Mouse (Mus musculus) layer of hippocampus, adult 6 months (tissue): ENCODE measurements around the gene Chchd2. TPM values are rescaled to one million over a fixed set of nuclear protein-coding genes. Genes with fewer than 3 reads are reported as not detected.

Source experiments
- long read RNA-seq, 2 experiments: library from polyadenylated mRNA; unstranded; transcript quantifications; one replicate each; pipeline ENCODE4 v2.0.0; 2019 to 2020
- polyA plus RNA-seq: library from polyadenylated mRNA; unstranded; fragments of <200 nt; fragmentation: Nextera tagmentation; gene quantifications from 2 replicates; pipeline ENCODE4 v1.2.3, GENCODE M21; 2021

Gene Chchd2
- polyA plus RNA-seq: 2,015 and 2,200 TPM in 2 replicates
- long read RNA-seq, experiment 1, transcript Chchd2-201 (4 exons, 915 nt): major isoform, 1,696 of 1,736 reads
- long read RNA-seq, experiment 1, partial matches to known transcripts: 31 of 1,736 reads
- long read RNA-seq, experiment 1, other reads (novel, unspliced or antisense): 9 of 1,736 reads
- long read RNA-seq, experiment 2, transcript Chchd2-201 (4 exons, 915 nt): major isoform, 176 of 180 reads
- long read RNA-seq, experiment 2, partial matches to known transcripts: 1 of 180 reads
- long read RNA-seq, experiment 2, other reads (novel, unspliced or antisense): 3 of 180 reads

GRCm38 (mm10) chr5:129886911-129887636, at the start of gene Chchd2:
TSS of gene Chchd2 (minus strand) at chr5:129887470.

GRCm38 (mm10) chr5:129908242-129908965, 21.1 kb upstream of the Chchd2 start, which contains the start of gene Nupr1l:
TSS of gene Nupr1l (plus strand) at chr5:129908540.

DNA sequence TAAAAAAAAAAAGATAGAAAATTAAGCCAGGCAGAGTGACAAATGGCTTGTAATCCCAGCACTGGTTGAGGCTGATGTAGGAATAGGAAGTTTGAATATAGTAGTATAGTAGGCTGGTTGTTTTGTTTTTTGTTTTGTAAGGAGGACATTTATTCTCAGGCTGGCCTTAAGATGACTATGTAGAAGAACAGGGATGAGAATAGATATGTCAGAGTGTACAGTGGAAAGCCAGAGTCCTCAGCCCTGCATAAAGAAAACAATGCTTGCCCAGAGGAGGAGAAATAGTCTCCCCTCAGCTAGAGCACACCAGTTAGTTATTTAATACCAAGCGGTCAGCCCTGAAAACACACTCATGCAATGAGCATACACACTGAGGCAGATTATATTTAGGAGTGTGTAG, 11.2 kb upstream of the Chchd2 start, which contains the start of gene Phkg1:
Gene Phkg1 (minus strand): TSS at position 101 of the 400 bp plus-strand sequence.

GRCm38 (mm10) chr5:129895198-129896088, 8.2 kb upstream of the Chchd2 start, which contains the start of gene Zbed5:
TSS of gene Zbed5 (plus strand) at chr5:129895723.

GRCm38 (mm10) chr5:129846752-129847557, 40.3 kb downstream of the Chchd2 start, which contains the start of gene Sumf2:
TSS of gene Sumf2 (plus strand) at chr5:129846986.

Other genes starting within 250 kb of the Chchd2 start
- gene Zfp11, start 217.4 kb downstream of the Chchd2 start, polyA plus RNA-seq: 2.9 and 3.4 TPM in 2 replicates
- not detected in 2 replicates for gene Sept14, start 179.0 kb downstream of the Chchd2 start, polyA plus RNA-seq
- 221 and 233 TPM in 2 replicates for gene Mrps17, start 172.0 kb downstream of the Chchd2 start, polyA plus RNA-seq
- 153 and 202 TPM in 2 replicates for gene Nipsnap2, start 162.4 kb downstream of the Chchd2 start, polyA plus RNA-seq
- 49.6 and 53.3 TPM in 2 replicates for gene Psph, start 100.0 kb downstream of the Chchd2 start, polyA plus RNA-seq
- gene Sumf2, start 40.5 kb downstream of the Chchd2 start, polyA plus RNA-seq: 17.6 and 18.9 TPM in 2 replicates
- gene Zbed5, start 8.3 kb upstream of the Chchd2 start, polyA plus RNA-seq: 6.1 and 7.3 TPM in 2 replicates
- gene Phkg1, start 11.1 kb upstream of the Chchd2 start, polyA plus RNA-seq: 7.8 and 7.9 TPM in 2 replicates
- 3.6 and 7.0 TPM in 2 replicates for gene Nupr1l, start 21.1 kb upstream of the Chchd2 start, polyA plus RNA-seq
- gene Vkorc1l1, start 54.5 kb upstream of the Chchd2 start, polyA plus RNA-seq: 6.3 and 8.5 TPM in 2 replicates
- gene Gusb, start 115.6 kb upstream of the Chchd2 start, polyA plus RNA-seq: 22.1 and 23.5 TPM in 2 replicates
- gene Asl, start 141.8 kb upstream of the Chchd2 start, polyA plus RNA-seq: 19.3 and 19.5 TPM in 2 replicates
- 35.4 and 40.8 TPM in 2 replicates for gene Crcp, start 141.8 kb upstream of the Chchd2 start, polyA plus RNA-seq
- gene Tpst1, start 185.9 kb upstream of the Chchd2 start, polyA plus RNA-seq: 40.7 and 41.9 TPM in 2 replicates